Mouse (Mus musculus): Measurements from ENCODE around the gene Olfr508.
"Not testable (repeated sequence)": the region's sequence is repeated elsewhere in the genome, so short reads cannot be mapped to it uniquely, and the experiment has no call there.

The Olfr508 gene

DNA sequence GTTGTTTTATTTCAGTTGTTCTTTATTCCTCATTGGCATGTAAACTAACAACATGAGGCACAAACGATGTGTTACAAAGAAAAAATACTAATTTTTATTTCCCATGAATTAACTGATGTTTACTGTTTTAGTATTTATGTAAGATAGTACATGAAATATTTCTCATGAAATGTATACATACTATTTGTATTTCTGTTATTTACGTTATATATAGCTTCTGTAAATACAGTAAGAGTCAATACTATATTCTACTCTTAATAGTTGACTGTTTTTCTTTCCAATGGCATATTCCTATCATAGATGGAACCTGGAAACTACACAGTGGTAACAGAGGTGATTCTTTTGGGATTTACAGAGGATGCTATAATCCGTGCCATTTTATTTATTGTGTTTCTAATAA, at the start of gene Olfr508:
Olfr508 (plus strand) TSS at position 301 of the 400 bp plus-strand sequence.
- no peak for DNase-seq

DNA sequence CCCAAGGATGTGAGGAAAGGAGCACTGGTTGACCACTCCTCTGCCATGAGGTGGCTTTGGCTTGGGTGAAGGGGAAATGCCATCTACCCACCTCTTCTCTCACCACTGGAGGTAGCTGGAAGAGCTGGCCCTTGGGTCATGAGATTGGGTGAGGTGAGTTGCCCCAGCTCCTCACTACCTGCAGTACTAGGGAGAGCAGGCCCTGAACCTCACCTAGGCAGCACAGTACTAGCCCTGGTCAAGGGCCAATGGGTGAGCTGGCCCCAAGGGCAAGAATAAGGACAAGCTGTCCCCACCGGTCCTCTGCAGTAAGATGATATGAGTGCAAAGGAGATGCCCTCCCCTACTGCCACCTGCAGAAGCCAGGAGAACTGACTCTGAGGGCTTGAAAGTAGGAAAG, 40.0 kb upstream of the Olfr508 start:
- DNase-seq = no peak

DNA sequence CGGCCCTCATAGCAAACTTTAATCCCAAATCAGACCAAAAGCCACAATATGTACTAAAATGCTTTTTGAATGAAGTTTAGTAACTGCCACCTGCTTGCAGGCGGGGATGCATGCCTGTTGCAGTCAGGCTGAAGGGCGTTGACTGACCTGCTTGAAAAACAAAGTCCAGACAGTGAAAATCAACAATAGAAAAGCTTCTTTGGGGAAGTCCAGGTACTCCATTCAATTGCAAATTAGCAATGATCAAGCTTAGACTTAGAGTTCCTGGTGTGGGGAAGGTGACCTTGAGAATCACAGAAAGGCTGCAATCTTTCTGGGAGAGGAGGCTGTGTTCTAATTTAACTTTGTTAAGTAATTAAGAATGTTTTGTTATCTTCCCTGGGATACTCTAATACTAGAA, 27.9 kb upstream of the Olfr508 start:
- not testable (repeated sequence) for DNase-seq

DNA sequence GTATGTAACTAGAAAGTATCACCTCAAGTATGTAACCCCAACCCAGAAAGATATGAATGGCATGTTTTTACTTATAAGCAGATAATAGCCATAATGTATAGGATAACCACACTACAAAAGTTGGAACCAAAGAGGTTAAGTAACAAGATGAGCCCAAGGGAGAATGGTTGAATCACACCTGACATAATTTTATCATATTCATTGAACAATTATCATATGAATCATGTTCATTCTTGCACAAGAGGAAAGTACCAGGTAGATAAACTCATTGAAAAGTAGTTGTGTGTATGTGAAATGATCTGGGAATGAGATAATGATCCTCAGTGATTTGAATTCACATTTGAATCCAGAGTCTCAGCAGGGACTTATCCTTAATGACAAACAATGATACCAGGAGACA, 19.3 kb upstream of the Olfr508 start, which contains the start of gene Olfr506:
Olfr506 (plus strand) TSS at position 301 of the 400 bp plus-strand sequence.
- DNase-seq = no peak

DNA sequence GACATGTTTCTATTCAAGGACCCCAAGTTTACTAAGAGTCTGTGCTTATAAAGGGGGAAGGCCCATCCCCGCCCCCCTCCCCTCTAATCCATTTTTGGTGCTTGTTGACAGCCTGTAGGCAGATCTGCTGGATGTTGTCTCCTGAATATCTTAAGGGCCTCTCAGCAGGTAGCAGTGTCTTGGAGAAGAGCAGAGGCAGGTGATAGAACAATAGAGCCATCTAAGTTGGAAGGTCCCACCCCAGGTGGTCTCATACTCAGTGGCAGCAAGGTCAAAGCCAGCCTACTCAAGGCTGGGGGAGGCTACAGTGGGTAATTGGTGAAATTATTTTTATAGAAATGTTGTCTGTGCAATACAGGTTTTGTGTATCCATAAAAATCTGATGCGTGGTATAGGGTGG, 15.7 kb upstream of the Olfr508 start:
- DNase-seq = no peak

DNA sequence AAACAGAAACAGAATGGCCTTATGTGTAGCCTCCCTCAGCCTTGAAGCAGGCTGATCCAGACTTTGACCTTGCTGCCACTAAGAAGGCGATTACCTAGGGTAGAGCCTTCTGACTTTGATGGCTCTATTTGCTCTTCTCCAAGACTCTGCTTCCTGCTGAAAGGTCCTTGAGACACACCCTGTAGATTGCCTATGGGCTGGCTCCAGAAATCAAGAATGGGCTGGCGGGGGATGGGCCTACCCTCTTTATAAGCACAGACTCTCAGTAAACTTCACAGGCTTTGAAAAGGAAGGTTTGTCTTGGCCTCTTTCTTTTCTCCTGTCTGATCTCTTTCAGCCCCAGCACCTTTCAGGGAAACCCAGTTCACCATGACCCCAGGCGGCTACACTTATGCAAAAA, 13.0 kb upstream of the Olfr508 start:
- not testable (repeated sequence) for DNase-seq

DNA sequence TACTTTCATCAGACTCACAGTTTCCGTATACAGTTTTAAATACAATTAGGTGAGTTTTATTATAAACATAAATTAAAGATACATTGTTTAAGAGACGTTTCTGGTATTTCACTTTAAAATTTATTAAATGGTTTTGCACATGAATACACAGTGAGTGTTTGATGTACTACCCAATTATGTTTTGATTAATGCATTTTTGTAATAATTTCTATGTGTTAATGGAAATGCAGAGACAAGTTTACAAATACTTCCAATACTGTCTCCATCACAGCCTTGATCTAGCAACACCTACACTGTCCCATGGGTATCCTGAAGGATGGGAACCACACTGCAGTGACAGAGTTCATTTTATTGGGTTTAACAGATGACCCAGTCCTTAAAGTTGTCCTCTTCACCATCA, 8.3 kb upstream of the Olfr508 start, which contains the start of gene Olfr507:
Olfr507 (plus strand) TSS at position 301 of the 400 bp plus-strand sequence.
- DNase-seq = no peak

DNA sequence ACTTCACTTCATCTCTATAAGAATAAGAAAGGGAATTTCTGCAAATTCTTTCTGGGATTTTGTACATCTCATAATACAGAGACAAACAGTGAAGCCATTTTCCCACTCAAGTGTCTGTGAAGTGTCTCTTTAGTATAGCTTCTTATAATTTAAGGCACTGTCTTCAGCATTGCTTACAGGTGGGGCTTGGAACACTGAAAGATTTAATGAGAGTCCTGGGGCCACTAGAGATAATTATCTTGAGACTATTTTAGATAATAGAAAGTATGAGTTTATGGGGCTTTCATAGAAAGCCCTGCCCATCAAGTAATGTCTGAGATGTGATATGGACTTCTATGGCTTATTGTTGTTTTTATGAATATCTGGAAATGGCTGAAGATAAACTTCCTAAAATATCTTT, 22.0 kb downstream of the Olfr508 start, which contains the start of gene Olfr509:
Olfr509 (minus strand) TSS at position 101 of the 400 bp plus-strand sequence.
- no peak for DNase-seq

DNA sequence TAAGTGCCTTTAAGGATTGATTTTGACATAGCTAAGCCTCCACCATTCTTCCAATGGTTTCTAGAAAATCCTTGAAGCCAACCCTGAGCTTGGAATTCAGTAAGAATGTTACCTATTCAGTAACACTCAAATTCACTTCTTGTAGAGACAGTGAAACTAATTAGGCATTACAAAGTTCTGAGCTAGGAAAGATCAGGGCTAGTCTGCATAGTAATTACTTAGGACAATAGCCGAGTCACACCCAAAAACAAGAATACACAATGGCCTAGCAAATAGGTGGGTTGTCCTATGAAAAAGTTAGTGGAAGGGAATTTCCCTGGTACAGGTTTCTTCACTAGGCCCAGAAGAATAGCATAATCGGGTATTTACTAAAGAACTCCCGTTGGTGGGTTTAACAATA, 32.6 kb downstream of the Olfr508 start:
- DNase-seq = no peak

DNA sequence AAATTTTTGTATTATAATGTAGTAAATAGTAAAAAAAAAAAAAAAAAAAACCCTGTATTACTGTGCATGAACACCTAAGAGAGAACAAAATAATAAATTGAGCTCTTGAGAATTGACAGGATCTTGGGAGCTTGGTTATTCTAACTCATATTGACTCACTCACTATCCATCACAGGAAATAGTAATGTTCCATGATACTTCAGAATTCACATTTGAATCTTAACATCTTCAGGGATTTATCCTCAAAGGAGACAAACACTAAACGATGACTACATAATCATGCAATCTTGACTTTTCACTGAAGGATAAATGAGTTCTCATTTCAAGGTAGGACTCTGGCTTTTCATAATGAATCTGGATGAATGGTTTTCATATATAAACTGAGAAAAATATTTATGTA, 36.3 kb downstream of the Olfr508 start, which contains the start of gene Olfr510:
Olfr510 (plus strand) TSS at position 301 of the 400 bp plus-strand sequence.
- DNase-seq = no peak

DNA sequence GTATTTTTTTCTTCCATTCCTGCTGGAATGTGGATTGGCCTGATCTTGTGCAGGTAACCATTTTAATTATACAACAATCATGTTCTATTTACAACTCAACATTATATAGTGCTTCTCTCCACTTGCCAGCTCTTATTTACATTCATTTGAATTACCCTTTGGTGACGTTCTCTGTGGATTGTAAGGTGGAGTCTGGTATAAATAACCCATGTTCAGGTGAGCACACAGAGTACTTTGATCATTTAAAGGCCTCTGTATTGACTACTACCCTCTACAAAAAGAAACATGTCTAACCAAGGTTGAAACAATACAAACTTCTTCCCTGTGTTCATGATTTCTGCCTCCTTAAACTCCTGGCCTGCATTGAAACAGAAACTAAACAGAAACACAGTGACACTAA, 41.3 kb downstream of the Olfr508 start:
- DNase-seq = no peak

DNA sequence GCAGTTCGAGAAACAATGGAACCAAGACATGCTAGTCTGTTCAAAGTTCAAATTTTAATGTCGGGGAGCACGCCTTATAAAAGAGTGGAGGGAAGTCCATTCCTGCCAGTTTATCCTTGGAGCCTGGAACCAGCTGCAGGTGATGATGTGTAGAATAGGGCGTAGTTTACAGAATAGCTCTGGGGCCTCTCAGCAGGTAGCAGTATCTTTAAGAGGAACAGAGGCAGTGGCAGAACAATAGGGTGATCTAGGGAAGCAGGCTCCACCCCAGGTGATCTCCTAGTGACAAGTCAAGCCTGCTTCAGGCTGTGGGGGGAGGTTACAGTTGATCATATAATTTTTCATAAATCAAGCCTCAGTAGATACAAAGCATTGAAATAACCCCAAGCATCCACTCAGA, 49.1 kb downstream of the Olfr508 start:
- no peak for DNase-seq
